Mouse (Mus musculus): Measurements from ENCODE around the gene Havcr1. TPM values are rescaled to one million over a fixed set of nuclear protein-coding genes. Genes with fewer than 3 reads are reported as not detected.

Gene Havcr1
- total RNA-seq, 2 experiments from 2014 or later = not detected

GRCm38 (mm10) chr11:46817692-46818091, 82.8 kb downstream of the Havcr1 start:
- intact Hi-C loops (cut with DNase I) = no loop called here
- no peak for DNase-seq

- intact Hi-C loops (cut with DNase I) = no loop called here
- no peak for DNase-seq
These were observed 85.0 kb downstream of the Havcr1 start for GRCm38 (mm10) chr11:46819930-46820329.

Other genes with a start within 250 kb of the Havcr1 start
- not detected for gene Gm12169, start 210.9 kb upstream of the Havcr1 start, total RNA-seq (2021)
- gene BC053393, start 163.5 kb upstream of the Havcr1 start, total RNA-seq (2021) = not detected
- gene Dppa1, start 105.8 kb upstream of the Havcr1 start, total RNA-seq (2021) = not detected
- not detected for gene Timd2, start 28.0 kb upstream of the Havcr1 start, total RNA-seq (2021)
- gene Timd4, start 75.7 kb downstream of the Havcr1 start, total RNA-seq (2021) = under 1 TPM; 0.18 to 0.42 TPM

Measured in gastrocnemius, postnatal 36 days (tissue).